Mouse (Mus musculus): ENCODE measurements around the gene Dapk2.

GRCm38 (mm10) chr9:66127884-66128283 lies 30.1 kb upstream of the Dapk2 start:
- no peak for TF ChIP-seq CTCF (IDR thresholded peaks at IDR 0.05; ENCODE audit: insufficient read depth, low read length)
- no peak for TF ChIP-seq POLR2A (IDR thresholded peaks at IDR 0.05; ENCODE audit: borderline replicate concordance, extremely low read depth, low read depth, low read length)
